Mouse (Mus musculus): ENCODE results near the gene Pea15a.

- no peak for TF ChIP-seq POLR2A (IDR thresholded peaks at IDR 0.05; ENCODE audit: borderline replicate concordance, insufficient read depth, low read length)
- no peak for TF ChIP-seq CTCF (IDR thresholded peaks at IDR 0.05; ENCODE audit: borderline replicate concordance, insufficient read depth, low read depth, low read length)
Observed at GRCm38 (mm10) chr1:172148279-172148954, 58.2 kb downstream of the Pea15a start.
